Mouse (Mus musculus): ENCODE results near the gene Homer2. TPM values are rescaled to one million over a fixed set of nuclear protein-coding genes. Genes with fewer than 3 reads are reported as not detected.

Gene Homer2
- polyA plus RNA-seq, 1 experiment from 2014 or later: 8.6 TPM

GRCm38 (mm10) chr7:81657055-81657454 is 50.3 kb downstream of the Homer2 start:
- Histone ChIP-seq H3K9ac (replicated peaks) (no peak overlapping the region), H3K9me3 (ENCODE audit: low read length) (no peaks in the 10 kb centered on the region), H3K27me3 (ENCODE audit: insufficient read depth, low read length) (no peaks in the 10 kb centered on the region), H3K4me3 (ENCODE audit: low read depth, low read length) (no peak overlapping the region), H3K27ac (ENCODE audit: low read depth) (no peak overlapping the region), H3K4me1 (ENCODE audit: insufficient read depth) (no peaks in the 10 kb centered on the region), H3K4me2 (ENCODE audit: low read depth, low read length) (no peak overlapping the region), H3K36me3 (replicated peaks; ENCODE audit: insufficient read depth, low read length) (no peaks in the 10 kb centered on the region)
- no peak for ATAC-seq
- DNase-seq: no peak
- WGBS (ENCODE audit: insufficient replicate concordance): 68% methylated on average over 3 of the region's 3 CpGs
- TF ChIP-seq EP300 (IDR thresholded peaks at IDR 0.05; ENCODE audit: low read depth) (no peak), CTCF (IDR thresholded peaks at IDR 0.05; ENCODE audit: low read depth) (no peak)

- 67% methylated on average over 8 of the region's 8 CpGs for WGBS (ENCODE audit: insufficient replicate concordance)
- DNase-seq (no peak), ATAC-seq (no peak)
- TF ChIP-seq CTCF (IDR thresholded peaks at IDR 0.05; ENCODE audit: low read depth) (no peak), EP300 (IDR thresholded peaks at IDR 0.05; ENCODE audit: low read depth) (no peak)
- Histone ChIP-seq H3K27ac (ENCODE audit: low read depth) (no peak overlapping the region), H3K4me2 (ENCODE audit: low read depth, low read length) (no peak overlapping the region), H3K4me3 (ENCODE audit: low read depth, low read length) (no peak overlapping the region), H3K9ac (replicated peaks) (no peak overlapping the region), H3K4me1 (ENCODE audit: insufficient read depth) (no peaks in the 10 kb centered on the region), H3K27me3 (ENCODE audit: insufficient read depth, low read length) (no peaks in the 10 kb centered on the region), H3K36me3 (replicated peaks; ENCODE audit: insufficient read depth, low read length) (no peaks in the 10 kb centered on the region), H3K9me3 (ENCODE audit: low read length) (no peaks in the 10 kb centered on the region)
Measured at GRCm38 (mm10) chr7:81656635-81657034, 50.7 kb downstream of the Homer2 start.

GRCm38 (mm10) chr7:81654946-81655718 is 52.2 kb downstream of the Homer2 start:
- 71% methylated on average over 9 of the region's 9 CpGs for WGBS (ENCODE audit: insufficient replicate concordance)
- no peaks in the 10 kb centered on the region for H3K9me3 ChIP-seq (ENCODE audit: low read length)
- no peak overlapping the region for H3K27ac ChIP-seq (ENCODE audit: low read depth)
- no peak overlapping the region for H3K4me2 ChIP-seq (ENCODE audit: low read depth, low read length)
- ATAC-seq: no peak
- H3K4me1 ChIP-seq (ENCODE audit: insufficient read depth): no peaks in the 10 kb centered on the region
- H3K36me3 ChIP-seq (replicated peaks; ENCODE audit: insufficient read depth, low read length): no peaks in the 10 kb centered on the region
- H3K27me3 ChIP-seq (ENCODE audit: insufficient read depth, low read length): no peaks in the 10 kb centered on the region
- no peak for DNase-seq
- no peak overlapping the region for H3K4me3 ChIP-seq (ENCODE audit: low read depth, low read length)
- TF ChIP-seq EP300 (IDR thresholded peaks at IDR 0.05; ENCODE audit: low read depth) (no peak), CTCF (IDR thresholded peaks at IDR 0.05; ENCODE audit: low read depth) (no peak)
- H3K9ac ChIP-seq (replicated peaks): no peak overlapping the region

- Histone ChIP-seq H3K36me3 (replicated peaks; ENCODE audit: insufficient read depth, low read length) (no peaks in the 10 kb centered on the region), H3K27me3 (ENCODE audit: insufficient read depth, low read length) (no peaks in the 10 kb centered on the region), H3K4me3 (ENCODE audit: low read depth, low read length) (no peak overlapping the region), H3K9ac (replicated peaks) (no peak overlapping the region), H3K27ac (ENCODE audit: low read depth) (no peak overlapping the region), H3K4me2 (ENCODE audit: low read depth, low read length) (no peak overlapping the region), H3K9me3 (ENCODE audit: low read length) (no peaks in the 10 kb centered on the region), H3K4me1 (ENCODE audit: insufficient read depth) (no peaks in the 10 kb centered on the region)
- TF ChIP-seq CTCF (IDR thresholded peaks at IDR 0.05; ENCODE audit: low read depth) (no peak), EP300 (IDR thresholded peaks at IDR 0.05; ENCODE audit: low read depth) (no peak)
- ATAC-seq (no peak), DNase-seq (no peak)
- 59% methylated on average over 8 of the region's 8 CpGs for WGBS (ENCODE audit: insufficient replicate concordance)
Measured at GRCm38 (mm10) chr7:81653988-81654387, 53.3 kb downstream of the Homer2 start.

GRCm38 (mm10) chr7:81652296-81652695 is 55.0 kb downstream of the Homer2 start:
- Histone ChIP-seq H3K4me3 (ENCODE audit: low read depth, low read length) (no peak overlapping the region), H3K36me3 (replicated peaks; ENCODE audit: insufficient read depth, low read length) (no peaks in the 10 kb centered on the region), H3K9me3 (ENCODE audit: low read length) (no peaks in the 10 kb centered on the region), H3K4me2 (ENCODE audit: low read depth, low read length) (no peak overlapping the region), H3K9ac (replicated peaks) (no peak overlapping the region), H3K27me3 (ENCODE audit: insufficient read depth, low read length) (no peaks in the 10 kb centered on the region), H3K4me1 (ENCODE audit: insufficient read depth) (no peaks in the 10 kb centered on the region), H3K27ac (ENCODE audit: low read depth) (no peak overlapping the region)
- ATAC-seq (no peak), DNase-seq (no peak)
- 73% methylated on average over 2 of the region's 2 CpGs for WGBS (ENCODE audit: insufficient replicate concordance)
- no peak for TF ChIP-seq EP300 (IDR thresholded peaks at IDR 0.05; ENCODE audit: low read depth)
- no peak for TF ChIP-seq CTCF (IDR thresholded peaks at IDR 0.05; ENCODE audit: low read depth)

- DNase-seq: no peak
- no peak overlapping the region for H3K4me2 ChIP-seq (ENCODE audit: low read depth, low read length)
- TF ChIP-seq EP300 (IDR thresholded peaks at IDR 0.05; ENCODE audit: low read depth) (no peak), CTCF (IDR thresholded peaks at IDR 0.05; ENCODE audit: low read depth) (no peak)
- 76% methylated on average over 5 of the region's 5 CpGs for WGBS (ENCODE audit: insufficient replicate concordance)
- no peak for ATAC-seq
- no peaks in the 10 kb centered on the region for H3K27me3 ChIP-seq (ENCODE audit: insufficient read depth, low read length)
- no peaks in the 10 kb centered on the region for H3K36me3 ChIP-seq (replicated peaks; ENCODE audit: insufficient read depth, low read length)
- no peaks in the 10 kb centered on the region for H3K9me3 ChIP-seq (ENCODE audit: low read length)
- no peak overlapping the region for H3K27ac ChIP-seq (ENCODE audit: low read depth)
- H3K9ac ChIP-seq (replicated peaks): no peak overlapping the region
- no peak overlapping the region for H3K4me3 ChIP-seq (ENCODE audit: low read depth, low read length)
- no peaks in the 10 kb centered on the region for H3K4me1 ChIP-seq (ENCODE audit: insufficient read depth)
Measured at GRCm38 (mm10) chr7:81651284-81651683, 56.0 kb downstream of the Homer2 start.
